Mouse (Mus musculus) neural tube, embryonic 13.5 days (tissue): ENCODE results near the gene Scyl3. TPM values are rescaled to one million over a fixed set of nuclear protein-coding genes. Genes with fewer than 3 reads are reported as not detected.

Experiments used
- ATAC-seq: fragments of 200-750 bp; cut with Nextera tagmentation; 2 replicates; pipeline ENCODE4 v1.8.0; 2017; ENCODE audit warnings: low read depth, mild to moderate bottlenecking, moderate TSS enrichment, moderate library complexity
- H3K27ac ChIP-seq: fragments of 300-500 bp; sonication (generic); replicated peaks from 2 replicates; pipeline ENCODE4 v1.5.1; 2015; ENCODE audit warnings: moderate library complexity, mild to moderate bottlenecking, inconsistent platforms
- H3K27me3 ChIP-seq: fragments of 300-500 bp; sonication (generic); 2 replicates; pipeline ENCODE4 v1.6.1; 2015; ENCODE audit warnings: mild to moderate bottlenecking, inconsistent platforms
- H3K36me3 ChIP-seq: fragments of 300-500 bp; sonication (generic); 2 replicates; pipeline ENCODE4 v1.6.1; 2015; ENCODE audit warnings: mild to moderate bottlenecking, inconsistent platforms
- H3K4me1 ChIP-seq: fragments of 300-500 bp; sonication (generic); replicated peaks from 2 replicates; pipeline ENCODE4 v1.6.1; 2015; ENCODE audit warnings: inconsistent platforms
- H3K4me2 ChIP-seq: fragments of 300-500 bp; sonication (generic); 2 replicates; pipeline ENCODE4 v1.6.1; 2015; ENCODE audit warnings: inconsistent platforms, mild to moderate bottlenecking, moderate library complexity
- H3K4me3 ChIP-seq: fragments of 300-500 bp; sonication (generic); 2 replicates; pipeline ENCODE4 v1.5.1; 2015; ENCODE audit warnings: mild to moderate bottlenecking, inconsistent platforms
- H3K9ac ChIP-seq: fragments of 300-500 bp; sonication (generic); 2 replicates; pipeline ENCODE4 v1.6.1; 2015; ENCODE audit warnings: moderate library complexity, mild to moderate bottlenecking, inconsistent platforms
- H3K9me3 ChIP-seq: fragments of 300-500 bp; sonication (generic); 2 replicates; pipeline ENCODE4 v1.6.1; 2016; ENCODE audit warnings: inconsistent platforms
- WGBS: fragments of 180-500 bp; shearing (Covaris S2); methylation state at CpG from one replicate; pipeline ENCODE4 v1.1.7; 2015; 5-methylcytosine and 5-hydroxymethylcytosine counted together
- polyA plus RNA-seq: library from polyadenylated mRNA; unstranded; fragments of >200 nt; fragmentation: Nextera tagmentation; extraction: Ambion mirVana; gene quantifications from 2 replicates; pipeline ENCODE4 v1.2.1, GENCODE M21; 2015

Scyl3 gene
- 15.5 and 17.1 TPM in 2 replicates for polyA plus RNA-seq

DNA sequence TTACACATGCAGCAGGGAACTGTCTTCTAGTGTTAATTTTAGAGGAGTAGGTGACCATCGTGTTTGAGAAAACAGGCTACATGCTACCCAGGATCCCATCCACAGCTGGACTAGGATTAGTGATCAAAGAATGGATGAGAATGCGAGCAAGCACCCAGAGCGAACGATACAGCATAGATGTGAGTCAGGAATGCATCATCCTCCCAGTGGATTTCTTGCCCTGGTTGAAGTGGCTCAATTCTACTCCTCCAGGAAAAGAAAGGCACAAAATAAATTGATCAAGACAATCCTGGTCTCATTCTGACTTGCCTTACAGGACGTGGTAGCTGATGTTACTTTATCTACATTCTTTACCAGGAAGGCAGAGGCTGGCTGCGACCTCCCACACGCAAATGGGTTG, at the start of gene Scyl3:
Scyl3 (plus strand) TSS at position 255 of the 400 bp plus-strand sequence.
- ATAC-seq: no peak
- H3K27me3 ChIP-seq: no peaks in the 10 kb centered on the region
- peaks cover 7% of the 10 kb centered on the region for H3K36me3 ChIP-seq
- peak within 1 kb of the TSS; percentile 97 for H3K4me3 ChIP-seq
- 75% methylated on average over 7 of the region's 7 CpGs for WGBS
- H3K9ac ChIP-seq: peak within 1 kb of the TSS; percentile 94
- peaks cover 24% of the 10 kb centered on the region for H3K4me1 ChIP-seq
- no peaks in the 10 kb centered on the region for H3K9me3 ChIP-seq
- peak within 1 kb of the TSS; percentile 92 for H3K27ac ChIP-seq
- peak within 1 kb of the TSS; percentile 88 for H3K4me2 ChIP-seq

DNA sequence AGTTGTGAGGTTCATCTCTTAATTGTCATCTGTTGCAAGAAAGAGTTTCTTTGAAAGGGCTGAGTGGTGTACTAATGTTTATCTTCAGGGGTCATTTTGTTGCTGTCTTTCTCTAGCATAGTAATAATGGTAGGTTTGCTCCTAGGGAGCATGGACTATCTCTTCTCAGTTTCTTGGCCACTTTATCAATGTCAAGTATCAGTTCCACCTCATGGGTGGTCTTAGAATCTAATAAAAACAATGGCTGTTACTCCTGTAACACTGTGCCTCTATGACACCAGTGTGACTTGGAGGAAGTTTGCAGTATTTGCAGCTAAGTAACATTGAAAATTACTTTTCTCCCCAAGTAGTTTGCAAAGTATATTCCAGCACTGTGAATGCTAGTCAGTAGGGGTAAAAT, 39.3 kb upstream of the Scyl3 start:
- Histone ChIP-seq H3K27ac (no peak overlapping the region), H3K4me2 (no peak overlapping the region), H3K4me1 (no peaks in the 10 kb centered on the region), H3K4me3 (no peak overlapping the region), H3K9me3 (no peaks in the 10 kb centered on the region), H3K9ac (no peak overlapping the region), H3K27me3 (no peaks in the 10 kb centered on the region), H3K36me3 (peaks cover 18% of the 10 kb centered on the region)
- no peak for ATAC-seq

DNA sequence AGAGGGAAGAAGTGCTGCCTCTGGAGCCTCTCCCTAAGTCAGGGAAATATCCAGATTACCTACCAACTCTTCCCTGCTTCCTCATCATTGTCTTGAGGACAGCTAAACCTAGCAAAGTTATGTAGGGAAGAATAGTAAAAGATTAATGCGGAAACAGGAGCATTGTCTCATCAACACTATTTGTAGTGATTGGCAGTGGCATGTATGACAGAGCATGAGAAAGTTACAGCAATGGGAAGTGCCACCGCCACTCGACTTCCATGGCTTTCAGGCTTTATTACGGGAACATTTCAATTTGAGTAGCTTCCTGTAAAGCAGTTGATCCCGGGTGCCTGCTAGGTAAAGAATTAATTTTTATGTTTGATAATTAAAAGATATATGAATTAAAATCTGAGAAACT, 35.6 kb upstream of the Scyl3 start:
- Histone ChIP-seq H3K9ac (no peak overlapping the region), H3K27ac (no peak overlapping the region), H3K36me3 (peaks cover 8% of the 10 kb centered on the region; the same call in 1 of the 2 replicates), H3K4me1 (no peaks in the 10 kb centered on the region), H3K9me3 (no peaks in the 10 kb centered on the region), H3K27me3 (no peaks in the 10 kb centered on the region), H3K4me3 (no peak overlapping the region), H3K4me2 (no peak overlapping the region)
- 92% methylated on average over 5 of the region's 5 CpGs for WGBS
- ATAC-seq: no peak

DNA sequence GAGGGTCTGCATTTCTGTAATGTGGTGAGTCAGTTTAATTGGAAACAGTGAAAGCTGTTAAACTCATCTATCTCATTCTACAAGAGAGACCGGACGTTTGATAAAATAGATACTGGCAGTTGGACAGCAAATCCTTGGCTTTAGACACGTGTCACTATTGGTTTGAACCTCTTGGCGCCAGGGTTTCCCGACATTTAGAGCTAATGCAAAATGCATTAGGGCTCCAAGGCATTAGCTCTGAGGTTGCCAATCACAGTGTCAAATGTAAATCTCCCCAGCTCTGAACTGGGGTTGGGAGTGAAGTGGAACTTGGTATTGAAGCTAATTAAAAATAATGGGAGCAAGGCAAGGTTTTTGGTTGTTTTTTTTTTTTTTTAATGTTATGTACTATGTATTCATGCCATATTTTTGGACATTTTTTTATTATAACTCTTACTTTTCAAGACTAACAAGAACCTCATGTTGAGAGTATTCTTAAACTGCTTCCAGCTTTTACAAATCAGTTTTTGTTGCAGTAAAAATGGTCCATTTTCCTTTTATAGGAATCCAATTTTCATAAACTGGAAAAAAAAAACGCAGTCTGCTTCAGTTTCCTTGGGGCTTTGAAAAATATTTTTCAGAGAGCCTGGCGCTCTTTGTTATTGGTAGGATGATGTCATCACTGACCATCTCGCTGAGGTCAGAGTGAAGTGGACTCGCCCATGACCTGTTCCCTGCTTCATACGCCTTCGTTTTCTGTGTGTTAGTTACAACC, 34.9 kb upstream of the Scyl3 start:
- Histone ChIP-seq H3K36me3 (peaks cover 6% of the 10 kb centered on the region; the same call in 1 of the 2 replicates), H3K4me3 (no peak overlapping the region), H3K4me1 (no peaks in the 10 kb centered on the region), H3K27ac (no peak overlapping the region), H3K9ac (no peak overlapping the region), H3K27me3 (no peaks in the 10 kb centered on the region), H3K9me3 (no peaks in the 10 kb centered on the region), H3K4me2 (no peak overlapping the region)
- no peak for ATAC-seq
- 77% methylated on average over 11 of the region's 11 CpGs for WGBS

DNA sequence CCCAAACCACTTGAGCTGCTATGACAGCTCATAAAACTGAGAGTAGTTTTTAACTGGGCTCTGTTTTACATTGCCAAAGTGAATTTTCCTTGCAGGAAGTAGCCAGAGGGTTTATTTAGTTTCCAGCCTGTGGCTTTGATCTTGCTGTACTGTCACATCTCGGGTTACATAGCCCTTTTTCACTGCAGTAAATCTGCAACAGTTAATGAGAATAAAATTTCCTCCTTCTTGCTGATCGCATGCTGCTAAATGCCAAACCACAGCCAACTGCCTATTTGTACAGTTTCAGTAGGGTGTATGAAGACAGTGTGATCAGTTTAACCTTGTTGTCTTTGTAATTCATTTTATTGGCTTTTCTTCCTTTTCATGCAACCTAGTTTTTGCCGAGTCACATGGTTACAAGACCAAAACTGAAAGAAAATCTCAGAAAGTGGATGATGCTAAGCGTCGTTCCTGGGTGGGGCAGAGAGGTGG, 30.6 kb upstream of the Scyl3 start:
- no peak overlapping the region for H3K4me3 ChIP-seq
- no peaks in the 10 kb centered on the region for H3K27me3 ChIP-seq
- no peak overlapping the region for H3K27ac ChIP-seq
- no peak for ATAC-seq
- no peak overlapping the region for H3K9ac ChIP-seq
- H3K9me3 ChIP-seq: no peaks in the 10 kb centered on the region
- peaks cover 15% of the 10 kb centered on the region for H3K36me3 ChIP-seq
- no peak overlapping the region for H3K4me2 ChIP-seq
- no peaks in the 10 kb centered on the region for H3K4me1 ChIP-seq
- whole genome bisulfite sequencing: 72% methylated on average over 5 of the region's 5 CpGs

DNA sequence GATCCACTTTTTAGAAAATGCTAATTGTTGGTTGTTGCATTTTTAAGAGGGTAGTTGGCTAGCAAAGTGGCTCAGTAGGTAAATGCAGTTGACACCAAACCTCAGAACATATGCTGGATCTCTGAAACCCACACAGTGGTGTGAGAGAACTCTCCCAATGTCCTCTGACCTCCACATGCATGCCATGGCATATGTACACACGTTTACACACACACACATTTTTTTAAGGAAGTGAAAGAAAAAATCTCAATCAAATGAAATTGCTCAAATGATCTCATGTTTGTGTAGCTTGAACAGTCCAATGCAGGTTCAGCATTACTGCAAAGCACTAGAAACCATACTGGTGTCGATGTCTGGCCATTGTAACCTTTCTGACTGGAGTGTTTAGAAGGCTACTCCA, 29.3 kb upstream of the Scyl3 start:
- H3K4me1 ChIP-seq: no peaks in the 10 kb centered on the region
- no peak overlapping the region for H3K4me3 ChIP-seq
- no peak for ATAC-seq
- no peak overlapping the region for H3K9ac ChIP-seq
- 96% methylated on average over 2 of the region's 2 CpGs for WGBS
- no peak overlapping the region for H3K4me2 ChIP-seq
- H3K27me3 ChIP-seq: no peaks in the 10 kb centered on the region
- no peaks in the 10 kb centered on the region for H3K9me3 ChIP-seq
- H3K36me3 ChIP-seq: peaks cover 15% of the 10 kb centered on the region
- H3K27ac ChIP-seq: no peak overlapping the region

DNA sequence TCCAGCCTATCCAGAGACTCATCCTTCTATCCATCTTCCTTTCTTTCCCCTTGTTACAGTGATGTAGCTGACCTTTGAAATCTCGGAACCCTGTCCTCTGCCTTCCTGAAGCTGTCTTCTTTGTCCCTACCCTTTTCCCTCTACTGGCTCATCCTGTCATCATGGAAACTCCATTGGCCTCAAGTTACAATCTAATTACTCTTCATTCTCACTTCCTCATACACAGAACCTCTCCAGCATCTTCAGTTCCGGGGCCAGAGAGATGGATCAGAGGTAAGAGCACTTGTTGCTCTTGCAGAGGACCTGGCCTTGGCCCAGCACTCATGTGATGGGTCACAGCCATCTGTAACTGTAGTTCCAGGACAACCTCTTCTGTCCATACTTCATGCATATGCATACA, 28.7 kb upstream of the Scyl3 start:
- no peaks in the 10 kb centered on the region for H3K4me1 ChIP-seq
- H3K4me3 ChIP-seq: no peak overlapping the region
- WGBS: 91% methylated on average over 2 of the region's 2 CpGs
- no peak overlapping the region for H3K9ac ChIP-seq
- H3K36me3 ChIP-seq: peaks cover 15% of the 10 kb centered on the region
- no peak for ATAC-seq
- no peak overlapping the region for H3K27ac ChIP-seq
- H3K4me2 ChIP-seq: no peak overlapping the region
- H3K27me3 ChIP-seq: no peaks in the 10 kb centered on the region
- H3K9me3 ChIP-seq: no peaks in the 10 kb centered on the region

DNA sequence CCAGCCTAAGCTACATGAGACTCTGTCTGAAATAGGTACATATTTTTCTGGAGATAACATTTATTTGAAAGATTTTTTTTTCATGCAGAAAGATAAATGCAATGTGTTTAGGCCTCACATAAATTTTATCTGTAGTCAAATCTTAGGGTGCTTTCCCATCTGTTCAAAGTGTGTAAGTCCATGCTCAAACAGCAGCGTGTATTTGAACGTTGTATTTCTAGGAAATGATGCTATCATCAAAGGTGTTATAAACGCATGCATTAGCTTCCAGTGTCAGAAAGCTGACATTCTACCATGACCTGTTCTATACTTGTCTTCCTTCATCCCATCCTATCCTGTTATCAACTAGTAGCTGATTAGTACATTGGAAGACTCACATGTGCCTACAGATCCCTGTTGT, 25.5 kb upstream of the Scyl3 start:
- H3K9ac ChIP-seq: no peak overlapping the region
- H3K36me3 ChIP-seq: peaks cover 18% of the 10 kb centered on the region
- H3K4me1 ChIP-seq: no peaks in the 10 kb centered on the region
- no peaks in the 10 kb centered on the region for H3K9me3 ChIP-seq
- no peak overlapping the region for H3K4me3 ChIP-seq
- H3K27ac ChIP-seq: no peak overlapping the region
- no peak overlapping the region for H3K4me2 ChIP-seq
- ATAC-seq: no peak
- H3K27me3 ChIP-seq: no peaks in the 10 kb centered on the region
- WGBS: 93% methylated on average over 3 of the region's 3 CpGs

DNA sequence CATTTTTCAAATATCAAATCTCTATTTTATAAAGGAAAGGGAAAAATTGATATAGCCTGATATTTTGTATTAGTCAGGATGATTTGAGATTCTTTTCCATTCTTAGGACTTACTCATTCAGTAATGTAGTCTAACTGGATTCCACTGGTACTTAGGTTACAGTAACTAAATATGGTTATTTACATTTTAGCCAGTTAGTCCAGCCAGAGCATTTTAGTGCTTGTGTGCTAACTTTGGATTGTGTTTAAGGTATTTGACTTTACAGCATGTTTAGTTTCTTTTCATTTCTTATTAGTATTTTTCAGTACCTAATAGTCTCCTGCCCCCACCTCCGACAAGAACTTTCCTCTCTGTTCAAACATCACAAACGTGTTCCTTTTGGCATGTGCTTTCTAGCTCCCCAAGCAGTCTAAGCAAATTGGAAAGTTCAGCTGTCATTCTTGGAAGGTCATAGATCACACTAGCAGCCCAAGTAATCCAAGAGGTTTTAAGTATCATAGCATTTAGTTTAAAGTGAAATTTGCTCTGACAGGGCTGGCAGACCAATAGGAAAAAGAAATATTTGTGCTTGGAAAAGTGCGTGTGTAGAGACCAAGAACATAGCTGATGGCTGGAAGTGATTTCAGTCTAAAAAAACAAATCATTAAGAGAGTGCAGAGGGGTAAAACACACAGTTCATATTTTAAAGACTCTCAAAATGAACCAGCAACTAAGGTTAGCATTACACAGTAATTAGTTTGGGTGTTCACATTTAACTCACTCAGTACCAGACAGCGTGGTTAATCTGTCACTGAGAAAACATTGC, 21.7 kb upstream of the Scyl3 start:
- H3K4me1 ChIP-seq: no peaks in the 10 kb centered on the region
- H3K27ac ChIP-seq: no peak overlapping the region
- no peak for ATAC-seq
- no peak overlapping the region for H3K9ac ChIP-seq
- no peak overlapping the region for H3K4me3 ChIP-seq
- no peaks in the 10 kb centered on the region for H3K27me3 ChIP-seq
- H3K36me3 ChIP-seq: peaks cover 6% of the 10 kb centered on the region; the same call in 1 of the 2 replicates
- 86% methylated on average over 4 of the region's 4 CpGs for WGBS
- no peaks in the 10 kb centered on the region for H3K9me3 ChIP-seq
- H3K4me2 ChIP-seq: no peak overlapping the region

DNA sequence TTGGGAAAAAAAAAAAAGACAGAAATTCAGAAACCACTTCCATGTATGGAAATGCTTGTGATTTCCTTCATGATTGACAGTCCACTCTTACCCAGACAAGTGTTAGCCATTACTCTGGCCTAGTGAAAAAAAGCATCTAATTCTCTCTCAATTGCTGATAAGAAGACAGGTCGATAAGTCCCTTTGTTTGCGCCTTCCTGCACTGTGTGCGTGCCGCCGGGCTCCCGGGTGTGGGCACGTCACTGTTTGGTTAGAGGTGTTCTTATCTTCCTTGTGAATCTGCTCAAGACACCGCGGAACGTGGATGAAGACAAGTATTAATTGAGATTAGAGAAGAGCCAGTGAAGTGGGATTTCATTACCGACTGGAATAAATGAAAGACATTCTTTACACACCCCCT, 20.5 kb upstream of the Scyl3 start:
- Histone ChIP-seq H3K9ac (no peak overlapping the region), H3K4me2 (no peak overlapping the region), H3K27ac (no peak overlapping the region), H3K27me3 (no peaks in the 10 kb centered on the region), H3K4me1 (no peaks in the 10 kb centered on the region), H3K4me3 (no peak overlapping the region), H3K9me3 (no peaks in the 10 kb centered on the region), H3K36me3 (peaks cover 6% of the 10 kb centered on the region; the same call in 1 of the 2 replicates)
- 90% methylated on average over 11 of the region's 11 CpGs for WGBS
- ATAC-seq: no peak

DNA sequence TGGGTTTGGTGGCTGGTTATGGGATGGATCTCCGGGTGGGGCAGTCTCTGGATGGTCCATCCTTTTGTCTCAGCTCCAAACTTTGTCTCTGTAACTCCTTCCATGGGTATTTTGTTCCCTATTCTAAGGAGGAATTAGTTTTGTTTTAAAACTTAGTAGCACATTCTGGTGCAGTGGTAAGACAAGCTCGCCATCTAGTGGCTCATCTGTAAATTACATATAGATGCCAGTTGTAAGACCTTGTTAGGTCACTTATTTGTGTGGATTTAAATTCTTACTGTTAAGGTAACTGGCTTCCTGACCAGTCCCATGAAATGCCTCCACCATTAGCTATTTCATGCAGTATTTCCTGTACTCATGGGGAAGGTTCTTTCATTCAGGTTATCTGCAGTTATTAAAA, 18.6 kb upstream of the Scyl3 start:
- no peak for ATAC-seq
- Histone ChIP-seq H3K4me2 (no peak overlapping the region), H3K27ac (no peak overlapping the region), H3K4me3 (no peak overlapping the region), H3K27me3 (no peaks in the 10 kb centered on the region), H3K9me3 (no peaks in the 10 kb centered on the region), H3K4me1 (no peaks in the 10 kb centered on the region), H3K36me3 (peaks cover 4% of the 10 kb centered on the region; the same call in 1 of the 2 replicates), H3K9ac (no peak overlapping the region)
- WGBS: 2% methylated on average over 2 of the region's 2 CpGs

DNA sequence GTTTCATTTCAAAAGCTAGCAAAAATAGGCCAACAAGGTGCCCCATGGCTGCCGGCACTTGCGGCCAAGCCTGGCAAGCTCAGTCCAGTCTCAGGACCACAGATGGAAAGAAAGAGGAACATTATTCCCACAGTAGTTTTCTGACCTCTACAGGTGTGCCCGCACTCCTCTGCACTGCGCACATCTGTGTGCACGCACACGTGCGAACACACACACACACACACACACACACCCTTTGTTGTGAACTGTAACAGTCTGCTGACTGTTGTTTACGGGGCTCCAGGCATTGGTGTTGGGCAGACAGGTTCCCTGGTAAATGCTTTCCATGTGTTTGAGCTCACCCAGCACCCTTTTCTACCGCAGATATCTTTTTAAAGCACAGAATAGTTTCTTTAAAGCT, 18.1 kb upstream of the Scyl3 start:
- no peak; the same call in 1 of the 2 replicates for ATAC-seq
- whole genome bisulfite sequencing: 93% methylated on average over 9 of the region's 9 CpGs
- no peak overlapping the region for H3K27ac ChIP-seq
- no peaks in the 10 kb centered on the region for H3K4me1 ChIP-seq
- H3K27me3 ChIP-seq: no peaks in the 10 kb centered on the region
- no peaks in the 10 kb centered on the region for H3K9me3 ChIP-seq
- H3K9ac ChIP-seq: no peak overlapping the region
- no peak overlapping the region for H3K4me2 ChIP-seq
- H3K36me3 ChIP-seq: peaks cover 6% of the 10 kb centered on the region
- no peak overlapping the region for H3K4me3 ChIP-seq
